Mouse (Mus musculus) natural killer cell, adult 2 months (primary cell): ENCODE results near the gene Vat1.
"Not testable (repeated sequence)": the region's sequence is repeated elsewhere in the genome, so short reads cannot be mapped to it uniquely, and the experiment has no call there.

Experiments
- DNase-seq, 2 experiments: peaks; one replicate each; pipeline ENCODE4 v3.0.0; 2022; ENCODE audit warnings: low spot score in 2 of 2

Vat1 gene

DNA sequence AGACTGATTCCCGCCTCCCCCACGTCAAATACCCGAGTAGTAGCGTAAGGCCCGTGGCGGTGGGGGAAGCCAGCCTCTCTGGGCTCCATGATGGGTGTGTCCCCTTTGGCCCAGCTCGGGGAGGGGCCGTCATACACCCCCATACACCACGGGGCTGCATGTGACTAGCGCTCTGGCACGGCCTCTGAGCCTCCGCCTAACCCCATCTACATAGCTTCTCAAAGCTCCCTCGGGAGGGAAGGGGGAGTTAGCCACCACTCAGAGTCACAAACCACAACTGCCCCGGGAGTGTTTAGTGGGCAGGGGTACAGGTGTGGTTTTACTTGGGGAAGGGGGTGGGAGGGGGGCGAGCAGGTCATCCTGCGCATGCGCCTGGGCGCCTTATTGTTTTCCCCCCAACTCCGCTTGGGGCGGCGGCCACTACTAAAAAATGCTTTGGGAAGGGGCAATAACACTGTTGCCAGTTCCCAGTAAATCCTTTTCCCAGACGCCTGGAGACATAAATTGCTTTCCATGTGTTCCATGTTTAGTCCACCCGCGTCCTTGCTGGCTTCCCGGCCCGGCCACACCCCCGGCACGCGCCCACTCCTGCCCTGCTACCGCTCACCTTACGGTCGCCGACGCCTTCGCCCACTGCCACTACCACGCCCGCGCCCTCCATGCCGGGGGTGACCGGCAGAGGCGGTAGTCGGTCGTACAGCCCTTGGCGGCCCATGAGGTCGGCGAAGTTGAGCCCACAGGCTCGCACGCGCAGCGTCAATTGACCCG, 745 bp downstream of the Vat1 start:
- peak; percentile 45 to 78 for DNase-seq

GRCm38 (mm10) chr11:101464211-101465100, 1.6 kb downstream of the Vat1 start, which contains the start of gene Rnd2:
Gene Rnd2, plus strand, starts transcription at chr11:101464999.
- no peak for DNase-seq

- no peak for DNase-seq
These were observed 3.2 kb downstream of the Vat1 start for GRCm38 (mm10) chr11:101462583-101463440.

DNA sequence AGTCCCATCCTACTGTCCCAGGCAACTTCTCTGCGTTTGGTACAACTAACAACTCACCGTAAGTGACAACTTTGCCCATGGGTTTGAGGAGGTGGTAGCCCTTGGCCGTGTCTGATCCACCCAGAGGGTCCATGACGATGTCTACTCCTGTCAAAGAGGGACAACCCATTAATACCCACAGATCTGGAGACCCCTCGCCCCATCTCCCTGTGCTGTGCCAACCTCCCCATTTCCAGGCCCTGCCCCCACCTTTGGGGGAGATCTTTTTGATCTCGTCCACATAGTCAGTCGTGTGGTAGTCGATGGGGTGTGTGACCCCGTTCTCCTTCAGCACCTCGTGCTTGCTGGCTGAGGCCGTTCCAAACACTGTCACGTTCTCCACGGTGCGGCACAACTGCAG, 3.9 kb downstream of the Vat1 start:
- DNase-seq = no peak

DNA sequence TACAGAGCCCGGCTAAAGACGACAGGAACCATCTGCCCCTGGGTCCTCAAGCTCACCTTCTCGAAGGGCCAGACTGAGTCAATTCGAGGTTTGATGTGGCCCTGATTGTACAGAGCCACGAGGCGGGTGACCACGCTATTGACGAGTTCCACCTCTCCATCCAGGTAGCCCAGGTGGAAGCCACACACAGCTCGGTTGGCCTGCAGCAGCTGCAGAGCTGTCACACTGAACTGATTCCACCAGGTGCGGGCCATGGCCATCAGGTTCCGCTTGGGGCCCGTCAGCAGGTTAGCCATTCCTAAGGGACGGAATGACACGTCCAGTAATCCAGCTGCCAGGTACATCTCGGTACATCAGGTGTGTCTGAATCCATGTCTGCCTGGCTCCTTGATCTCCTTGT, 5.7 kb downstream of the Vat1 start:
- DNase-seq = no peak

DNA sequence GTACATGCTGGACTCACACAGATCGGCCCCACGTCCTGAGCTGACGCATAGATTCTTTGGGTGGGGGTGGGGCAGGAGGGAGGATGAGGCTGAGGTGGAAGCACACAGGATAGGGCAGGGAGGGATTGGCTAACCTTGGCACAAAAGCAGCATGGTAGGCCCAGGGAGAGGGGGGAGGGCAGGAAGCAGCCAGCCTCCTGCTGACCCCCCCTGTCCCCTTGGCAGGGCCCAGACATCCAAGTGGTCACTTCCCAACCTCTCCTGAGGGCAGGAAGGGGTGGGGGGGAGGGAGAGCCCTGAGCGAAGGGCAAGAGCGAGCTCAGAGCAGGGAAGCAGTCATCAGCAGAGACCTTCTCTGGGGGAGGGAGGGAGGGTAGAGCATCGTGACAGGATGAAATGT, 6.3 kb downstream of the Vat1 start:
- no peak for DNase-seq

DNA sequence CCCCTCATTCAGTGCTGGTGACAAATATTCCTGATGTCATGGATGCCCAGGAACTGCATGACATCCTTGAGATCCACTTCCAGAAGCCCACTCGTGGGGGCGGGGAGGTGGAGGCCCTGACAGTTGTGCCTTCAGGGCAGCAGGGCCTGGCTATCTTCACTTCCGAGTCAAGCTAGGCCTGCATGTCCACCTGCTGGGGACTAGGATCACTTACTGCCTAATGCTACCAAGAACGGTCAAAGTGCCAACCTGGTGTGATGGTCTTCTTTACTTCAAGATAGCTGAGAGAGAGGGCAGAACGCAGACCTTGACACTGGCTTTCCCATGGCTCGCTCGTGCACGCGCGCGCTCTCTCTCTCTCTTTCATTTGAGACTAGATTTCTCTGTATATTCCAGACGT, 7.8 kb downstream of the Vat1 start:
- no peak for DNase-seq

- DNase-seq = no peak
These were observed 8.4 kb downstream of the Vat1 start for GRCm38 (mm10) chr11:101457631-101458030.

DNA sequence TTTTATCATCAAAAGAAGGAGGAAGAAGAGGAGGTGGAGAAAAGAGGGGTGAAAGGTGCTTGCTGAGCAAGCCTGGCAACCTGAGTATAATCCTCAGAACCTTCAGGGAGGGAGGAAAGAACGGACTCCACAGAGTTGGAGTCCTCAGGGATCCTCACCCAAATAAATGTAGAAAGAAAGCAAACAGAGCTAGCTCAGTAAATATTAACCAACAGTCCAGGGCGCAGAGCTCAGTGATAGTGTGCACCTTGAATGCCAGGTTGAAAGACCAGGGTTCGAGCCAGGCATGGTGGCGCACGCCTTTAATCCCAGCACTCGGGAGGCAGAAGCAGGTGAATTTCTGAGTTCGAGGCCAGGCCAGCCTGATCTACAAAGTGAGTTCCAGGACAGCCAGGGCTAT, 10.4 kb downstream of the Vat1 start:
- no peak for DNase-seq

DNA sequence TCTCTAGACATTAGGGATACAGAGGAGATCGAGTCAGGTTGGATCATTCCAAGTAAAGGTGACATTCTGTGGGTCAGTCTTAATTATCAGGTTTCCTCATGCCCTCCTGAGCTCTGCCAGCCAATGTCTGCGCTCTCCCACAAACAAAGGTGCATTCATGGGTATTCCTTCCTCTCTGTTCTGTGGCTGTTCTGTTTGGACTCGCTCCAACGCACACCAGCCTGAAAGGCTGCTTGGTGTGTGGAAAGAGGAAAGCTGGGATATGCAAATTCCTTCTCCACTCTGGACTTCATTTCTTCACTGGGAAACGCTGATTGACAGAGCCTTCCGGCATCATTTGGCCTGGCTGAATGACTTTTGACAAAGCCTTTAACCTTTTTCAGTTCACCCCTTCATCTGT, 11.3 kb downstream of the Vat1 start:
- DNase-seq = no peak

- DNase-seq = no peak
These were observed 13.8 kb downstream of the Vat1 start for GRCm38 (mm10) chr11:101452093-101452774.

DNA sequence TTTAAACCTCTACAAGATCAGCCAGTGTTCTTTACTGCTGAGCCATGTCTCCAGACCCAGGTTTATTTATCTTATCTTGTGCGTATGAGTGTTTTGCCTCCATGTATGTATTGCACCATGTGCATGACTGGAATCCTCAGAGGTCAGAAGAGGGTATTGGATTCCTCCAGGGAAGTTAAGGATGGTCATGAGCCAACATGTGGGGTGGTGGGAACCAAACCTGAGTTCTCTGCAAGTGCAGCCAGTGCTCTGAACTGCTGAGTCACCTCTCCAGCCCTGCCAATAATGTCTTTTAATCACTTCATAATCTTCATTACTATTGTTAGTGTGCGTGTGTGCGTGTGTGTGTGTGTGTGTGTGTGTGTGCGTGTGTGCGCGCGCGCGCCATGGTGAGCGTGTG, 14.5 kb downstream of the Vat1 start:
- no peak for DNase-seq

GRCm38 (mm10) chr11:101450394-101450793, 15.6 kb downstream of the Vat1 start:
- DNase-seq = no peak

- not testable (repeated sequence) for DNase-seq
These were observed 16.4 kb downstream of the Vat1 start for GRCm38 (mm10) chr11:101449596-101449995.

- no peak for DNase-seq
These were observed 17.1 kb downstream of the Vat1 start for GRCm38 (mm10) chr11:101448899-101449298.

- peak; percentile 69 to 71 for DNase-seq
These were observed 17.7 kb downstream of the Vat1 start, which contains the start of gene Ifi35 for GRCm38 (mm10) chr11:101448274-101448746. Gene Ifi35, plus strand, starts transcription at chr11:101448407.

- DNase-seq = no peak
These were observed 18.2 kb downstream of the Vat1 start for GRCm38 (mm10) chr11:101447786-101448185.

- not testable (repeated sequence) for DNase-seq
These were observed 19.2 kb downstream of the Vat1 start for GRCm38 (mm10) chr11:101446860-101447259.

GRCm38 (mm10) chr11:101446319-101446718, 19.7 kb downstream of the Vat1 start:
- DNase-seq = no peak

GRCm38 (mm10) chr11:101442760-101443159, 23.3 kb downstream of the Vat1 start:
- peak in 1 of 2 experiments; percentile 29 for DNase-seq

GRCm38 (mm10) chr11:101442127-101442693, 23.8 kb downstream of the Vat1 start, which contains the start of gene Rpl27:
Gene Rpl27, plus strand, starts transcription at chr11:101442298.
- peak; percentile 98 for DNase-seq
